ENCODE assay signal across 14 mouse cellular contexts in genomic region chr5:13379223-13379622, GRCm38 (mm10).
"Had no signal": no experiment of that assay in that cellular context is flagged by ENCODE, and none has a peak within 500 bp of the region (broad histone marks: within the 10 kb centered on the region; RNA-seq: fewer than 3 reads in every experiment).

No protein-coding gene starts in this region.

- H3K9me3 ChIP-seq: liver, embryonic 13.5 days; megakaryocyte, embryonic 14.5 days; midbrain, embryonic 12.5 days had no signal

- H3K9ac ChIP-seq: liver, embryonic 13.5 days; midbrain, embryonic 12.5 days had no signal

- H3K27me3 ChIP-seq: liver, embryonic 13.5 days; megakaryocyte, embryonic 14.5 days had no signal

- H3K4me2 ChIP-seq: liver, embryonic 13.5 days; midbrain, embryonic 12.5 days had no signal

- H3K4me1 ChIP-seq: liver, embryonic 13.5 days; midbrain, embryonic 12.5 days had no signal

- H3K27ac ChIP-seq: kidney, postnatal 0 days; left cerebral cortex, adult 2 months; liver, embryonic 13.5 days; midbrain, embryonic 12.5 days had no signal

- H3K4me3 ChIP-seq: left cerebral cortex, adult 2 months; liver, embryonic 13.5 days; megakaryocyte, embryonic 14.5 days; midbrain, embryonic 12.5 days had no signal

- DNase-seq: kidney, postnatal 25 days; layer of hippocampus, postnatal 36 days; liver, embryonic 13.5 days; lung, adult 2 months; lung, postnatal 36 days; thymus, adult 18-20 months; thymus, postnatal 14 days; thymus, postnatal 4 days had no signal

- H3K36me3 ChIP-seq: liver, embryonic 13.5 days; midbrain, embryonic 12.5 days had no signal

- ATAC-seq: lung, postnatal 0 days; midbrain, embryonic 16.5 days had no signal
